Mouse (Mus musculus): ENCODE data around the gene Pifo.
A peak's percentile ranks its signal among the peaks of the same experiment; 100 is the strongest.
"Not testable (repeated sequence)": the region's sequence is repeated elsewhere in the genome, so short reads cannot be mapped to it uniquely, and the experiment has no call there.

Pifo gene

DNA sequence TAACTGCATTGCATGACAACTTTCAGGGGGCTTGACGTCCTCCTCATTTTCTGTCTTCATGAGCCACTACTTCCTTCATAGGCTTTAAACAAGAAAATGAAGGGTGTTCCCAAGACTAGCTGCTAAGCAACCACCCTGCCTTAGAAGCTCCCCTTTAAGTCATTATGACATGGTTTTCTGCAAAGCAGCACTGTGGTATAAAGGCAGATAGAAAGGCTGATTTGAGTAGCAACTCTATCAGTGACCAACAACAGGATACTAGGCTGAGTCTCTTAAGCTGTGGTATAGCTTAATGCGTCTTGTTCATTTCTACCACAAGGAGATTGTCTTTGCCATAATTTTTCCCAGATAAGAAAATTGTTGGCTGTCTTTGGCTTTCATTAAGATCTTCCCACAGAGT lies at the start of gene Pifo:
Pifo (minus strand) TSS at position 101 of the 400 bp plus-strand sequence.
- no peak for DNase-seq (ENCODE audit: extremely low read depth, insufficient read length, low spot score)

DNA sequence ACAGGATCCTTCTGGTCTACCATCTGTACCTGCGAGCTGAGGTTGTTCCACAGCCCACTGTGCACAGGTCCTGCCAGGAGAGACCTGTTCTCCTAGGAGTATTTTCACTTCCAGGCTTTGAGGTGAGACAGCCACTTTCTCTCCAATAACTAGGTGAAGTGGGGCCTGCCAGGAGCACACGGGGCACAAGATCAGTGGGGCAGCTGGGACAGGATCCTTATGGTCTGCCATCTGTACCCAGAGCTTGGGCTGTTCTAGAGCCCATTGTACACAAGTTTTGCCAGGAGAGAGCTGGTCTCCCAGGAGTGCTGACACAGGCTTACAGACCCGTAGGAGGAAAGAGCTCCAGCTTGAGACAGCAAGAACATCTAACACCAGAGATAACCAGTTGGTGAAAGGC lies 43.5 kb upstream of the Pifo start:
- no peak for DNase-seq (ENCODE audit: extremely low read depth, insufficient read length, low spot score)

DNA sequence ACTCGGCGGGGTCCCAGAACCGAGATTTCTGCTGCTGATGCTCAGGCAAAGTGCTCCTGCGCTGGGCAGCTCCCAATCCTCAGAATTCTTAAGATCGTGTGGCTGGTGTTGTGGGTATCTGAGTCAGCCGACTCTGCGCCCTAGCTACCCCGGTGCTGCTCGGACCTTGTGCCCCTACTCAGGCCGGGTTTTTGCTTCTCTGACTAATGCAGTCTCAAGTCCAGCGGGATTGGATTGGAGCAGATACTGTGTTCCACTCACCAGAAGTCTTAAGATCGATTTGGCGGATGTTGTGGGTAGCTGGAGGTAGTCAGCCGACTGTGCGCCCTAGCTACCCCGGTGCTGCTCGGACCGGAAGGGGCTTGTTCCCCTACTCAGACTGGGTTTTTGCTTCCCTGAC lies 37.5 kb upstream of the Pifo start:
- DNase-seq (ENCODE audit: extremely low read depth, insufficient read length, low spot score) = peak; percentile 4

DNA sequence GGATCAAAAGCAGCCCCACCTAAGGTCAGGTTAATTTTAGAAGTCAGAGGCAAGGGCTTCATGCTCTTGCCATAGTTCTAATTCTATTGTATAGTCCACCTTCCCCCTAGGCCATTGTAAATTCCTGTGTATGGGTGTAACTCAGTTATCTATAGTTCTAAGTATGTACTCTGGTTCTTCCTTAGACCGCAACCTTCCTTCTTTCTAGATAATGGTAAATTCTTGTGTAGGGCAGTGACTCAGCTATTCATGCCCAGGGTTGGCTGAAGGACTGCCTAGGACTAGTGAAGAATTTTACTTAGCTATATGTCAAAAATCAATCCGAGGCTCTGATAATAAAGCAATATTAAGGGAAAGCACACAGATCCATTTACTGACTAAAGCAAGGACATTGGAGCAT lies 25.9 kb upstream of the Pifo start:
- no peak for DNase-seq (ENCODE audit: extremely low read depth, insufficient read length, low spot score)

DNA sequence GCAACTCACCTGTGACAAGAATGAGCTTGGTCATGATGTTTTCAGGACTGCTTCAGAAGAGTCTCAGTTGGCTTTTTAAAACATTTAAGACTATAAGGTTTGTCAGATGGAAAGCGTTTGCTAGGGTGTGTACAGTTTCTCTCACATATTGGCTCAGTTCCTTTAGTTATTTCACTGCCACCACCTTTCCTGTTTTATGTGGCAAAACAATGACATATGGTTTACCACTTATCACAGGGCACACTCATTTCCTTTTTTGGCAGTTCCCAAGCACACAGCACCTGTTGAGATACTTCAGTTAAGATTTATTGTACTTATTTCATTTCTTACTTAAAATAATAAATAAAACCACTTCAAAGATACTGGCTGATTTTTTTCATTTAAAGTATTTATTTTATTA lies 18.3 kb upstream of the Pifo start, which contains the start of gene Chil5:
Chil5 (minus strand) TSS at position 34 of the 400 bp plus-strand sequence.
- no peak for DNase-seq (ENCODE audit: extremely low read depth, insufficient read length, low spot score)

DNA sequence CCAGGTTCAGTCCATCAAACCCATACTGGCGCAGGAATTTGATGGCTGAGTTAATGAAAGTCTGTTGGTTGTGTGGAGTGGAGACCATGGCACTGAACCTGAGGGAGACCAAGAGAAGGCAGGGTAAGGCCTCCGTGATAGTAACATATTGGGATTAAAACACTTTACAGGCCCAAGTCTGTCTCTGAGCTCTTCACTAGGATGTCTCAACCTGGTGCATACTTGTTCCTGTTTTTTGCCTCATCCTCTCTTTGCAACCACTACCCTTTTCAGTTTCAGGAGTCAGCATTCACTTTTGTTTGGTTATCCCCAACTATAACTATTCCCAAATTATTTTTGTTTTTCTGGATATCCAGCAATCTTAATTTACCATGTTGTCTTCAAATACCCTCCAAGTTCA lies 9.7 kb upstream of the Pifo start:
- DNase-seq (ENCODE audit: extremely low read depth, insufficient read length, low spot score) = no peak

DNA sequence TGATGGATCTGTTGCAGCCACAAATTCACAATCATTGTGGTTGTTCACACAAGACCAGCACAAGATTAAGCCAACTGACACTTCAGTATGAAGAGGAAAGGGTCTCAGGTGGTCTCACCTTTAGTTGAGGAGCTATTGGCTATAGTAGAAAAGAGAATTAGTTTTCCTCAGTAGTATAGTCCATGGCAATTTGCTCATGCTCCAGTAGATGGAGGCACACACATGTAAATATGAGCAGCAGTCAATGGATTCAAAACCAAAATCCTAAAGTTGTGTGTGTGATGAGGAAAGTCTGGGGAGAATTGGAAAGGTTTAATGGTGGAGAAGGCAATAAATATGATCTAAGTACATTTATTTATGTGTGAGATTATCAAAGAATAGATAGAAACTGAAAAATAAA lies 7.4 kb upstream of the Pifo start:
- DNase-seq (ENCODE audit: extremely low read depth, insufficient read length, low spot score) = no peak

DNA sequence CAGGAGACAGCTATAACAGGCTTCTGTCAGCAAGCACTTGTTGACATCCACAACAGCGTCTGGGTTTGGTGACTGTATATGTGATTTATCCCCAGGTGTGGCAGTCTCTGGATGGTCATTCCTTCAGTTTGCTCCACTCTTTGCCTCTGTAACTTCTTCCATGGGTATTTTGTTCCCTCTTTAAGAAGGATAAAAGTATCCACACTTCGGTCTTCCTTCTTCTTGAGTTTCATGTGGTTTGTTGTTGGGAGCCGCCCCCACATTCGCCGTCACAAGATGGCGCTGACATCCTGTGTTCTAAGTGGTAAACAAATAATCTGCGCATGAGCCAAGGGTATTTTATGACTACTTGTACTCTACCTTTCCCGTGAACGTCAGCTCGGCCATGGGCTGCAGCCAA lies 11.1 kb downstream of the Pifo start:
- not testable (repeated sequence) for DNase-seq (ENCODE audit: extremely low read depth, insufficient read length, low spot score)

DNA sequence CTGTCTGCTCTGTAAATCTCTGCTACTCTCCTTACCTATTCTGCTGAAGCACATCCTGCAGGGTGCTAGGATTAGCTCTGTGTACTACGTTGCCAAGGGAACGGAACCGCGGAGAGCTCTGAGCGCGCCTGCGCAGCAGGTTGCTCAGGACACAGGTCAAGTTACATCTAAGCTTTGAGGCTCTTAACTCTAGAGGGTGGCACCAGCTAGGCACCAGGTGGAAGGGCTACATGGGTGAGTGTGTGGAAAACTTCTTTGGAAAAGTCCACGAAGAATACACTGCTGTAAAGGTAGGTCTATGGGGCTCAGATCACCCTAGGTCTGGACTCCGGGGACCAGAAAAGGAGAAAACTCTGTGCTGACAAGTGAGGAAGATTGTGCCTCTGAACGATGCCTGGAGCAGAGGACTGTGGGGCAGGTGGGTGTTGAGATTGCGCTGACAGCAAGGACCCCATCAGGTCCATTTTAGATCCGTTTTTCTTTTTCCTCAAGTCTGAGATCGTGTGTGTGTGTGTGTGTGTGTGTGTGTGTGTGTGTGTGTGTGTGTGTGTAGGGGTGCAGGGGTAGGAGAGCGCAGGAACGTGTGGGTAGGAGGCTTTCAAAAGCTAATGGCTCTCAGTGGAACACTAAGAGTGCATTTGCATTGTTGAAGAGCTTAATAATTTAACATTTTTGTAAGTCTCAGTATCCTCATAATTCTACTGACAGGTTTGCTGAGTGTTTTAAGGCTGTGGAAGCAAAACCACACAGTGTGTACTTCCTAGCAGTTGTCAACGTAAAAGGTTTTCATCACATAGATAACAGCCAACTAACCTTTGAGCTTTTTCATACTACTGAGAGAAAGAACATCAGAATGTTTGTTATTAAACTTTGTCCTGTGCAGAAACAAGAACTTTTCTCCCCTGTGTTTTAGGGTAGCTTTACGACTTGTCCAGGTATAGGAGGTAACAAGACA lies 12.8 kb downstream of the Pifo start:
- DNase-seq (ENCODE audit: extremely low read depth, insufficient read length, low spot score) = no peak

DNA sequence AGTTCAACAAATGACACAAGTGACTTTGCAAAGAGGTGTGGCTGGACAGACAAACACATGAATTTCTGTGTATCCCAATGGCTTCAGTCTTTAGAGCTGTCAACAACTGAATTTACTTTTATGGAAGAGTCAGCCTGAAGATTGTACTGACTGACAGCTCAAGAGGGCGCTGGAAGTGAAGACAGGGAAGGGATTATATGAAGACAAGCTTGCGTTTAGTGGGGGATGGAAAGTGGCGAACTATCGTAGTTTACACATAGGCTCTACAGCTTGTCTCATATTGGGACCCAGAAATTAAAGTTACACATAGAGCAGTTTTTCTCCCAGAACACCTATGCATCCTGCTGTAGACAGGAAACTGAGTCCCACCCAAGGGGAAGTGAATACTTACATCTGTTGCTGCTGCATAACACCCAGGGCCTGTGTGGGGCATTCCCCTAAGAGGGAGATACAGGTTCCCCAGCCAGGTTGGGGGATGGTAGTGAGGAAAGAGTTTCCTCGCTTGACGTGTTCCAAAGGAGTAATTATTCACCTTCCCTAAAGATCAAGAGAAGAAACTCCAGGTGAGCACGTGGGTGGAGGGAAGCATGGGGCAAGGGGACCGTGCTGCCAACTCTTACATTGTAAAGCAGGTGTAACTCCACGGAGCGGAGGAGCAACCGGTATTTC lies 13.6 kb downstream of the Pifo start:
- no peak for DNase-seq (ENCODE audit: extremely low read depth, insufficient read length, low spot score)

DNA sequence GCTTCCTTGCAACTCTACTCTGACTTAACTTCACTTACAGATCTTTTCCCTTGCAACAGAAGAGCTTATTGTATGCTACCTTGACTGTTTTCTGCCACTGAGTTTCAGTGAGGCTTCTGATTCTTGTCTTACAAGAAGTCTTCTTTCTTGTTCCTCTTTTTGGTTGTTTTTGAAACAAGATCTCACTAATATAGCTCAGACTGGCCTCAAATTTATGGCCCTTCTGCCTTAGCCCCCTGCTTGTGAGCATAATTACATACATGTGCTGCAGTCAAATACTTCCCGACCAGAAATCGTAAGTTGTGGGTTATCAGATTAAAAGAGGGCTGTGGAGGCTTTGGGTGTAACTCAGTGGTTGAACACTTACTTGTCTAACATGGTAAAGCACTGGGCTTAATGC lies 19.7 kb downstream of the Pifo start:
- no peak for DNase-seq (ENCODE audit: extremely low read depth, insufficient read length, low spot score)

DNA sequence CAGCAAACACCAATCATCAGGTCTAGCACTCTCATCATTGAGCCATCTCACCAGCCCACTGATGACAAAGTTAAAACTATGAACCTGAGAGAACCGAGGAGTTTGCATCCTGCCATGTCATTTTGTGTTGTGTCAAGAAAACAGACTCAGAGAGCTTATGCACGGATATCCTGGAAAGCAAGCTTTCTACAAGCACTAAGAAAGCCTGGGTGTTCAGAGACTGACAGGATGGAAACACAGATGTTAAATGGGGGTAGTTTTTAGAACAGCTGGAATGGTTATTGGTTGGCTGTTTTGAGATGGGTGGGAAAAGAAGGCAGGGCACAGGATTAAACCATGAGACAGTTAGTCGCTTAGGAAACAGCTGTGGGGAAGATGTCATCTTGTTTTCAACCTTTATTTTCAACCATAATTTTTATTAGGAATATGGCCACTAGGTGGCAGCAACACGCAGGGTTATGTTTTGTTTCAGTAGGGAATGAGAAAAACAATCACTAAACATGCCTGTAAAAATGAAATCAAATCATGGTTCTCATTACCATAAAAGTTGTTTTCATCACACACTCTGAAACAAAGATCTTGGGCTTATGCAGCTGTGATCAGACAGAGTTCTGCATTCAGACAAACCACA lies 22.7 kb downstream of the Pifo start:
- DNase-seq (ENCODE audit: extremely low read depth, insufficient read length, low spot score) = no peak

DNA sequence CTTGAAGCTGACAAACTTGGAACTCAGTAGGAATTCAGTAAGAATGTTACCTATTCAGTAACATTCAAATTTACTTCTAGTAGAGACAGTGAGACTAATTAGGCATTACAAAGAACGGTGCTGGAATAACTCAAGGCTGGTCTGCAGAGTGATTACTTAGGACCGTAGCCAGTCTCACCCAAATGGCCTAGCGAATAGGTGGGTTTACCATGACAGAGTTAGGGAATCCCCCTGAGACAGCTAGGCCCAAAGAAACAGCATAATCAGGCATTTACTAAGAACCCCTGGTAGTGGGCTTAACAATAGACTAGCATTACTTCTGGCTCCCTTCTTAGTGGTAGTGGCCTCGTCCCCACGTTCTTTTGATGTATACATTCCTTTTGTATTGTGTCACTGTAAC lies 24.8 kb downstream of the Pifo start:
- DNase-seq (ENCODE audit: extremely low read depth, insufficient read length, low spot score) = not testable (repeated sequence)

DNA sequence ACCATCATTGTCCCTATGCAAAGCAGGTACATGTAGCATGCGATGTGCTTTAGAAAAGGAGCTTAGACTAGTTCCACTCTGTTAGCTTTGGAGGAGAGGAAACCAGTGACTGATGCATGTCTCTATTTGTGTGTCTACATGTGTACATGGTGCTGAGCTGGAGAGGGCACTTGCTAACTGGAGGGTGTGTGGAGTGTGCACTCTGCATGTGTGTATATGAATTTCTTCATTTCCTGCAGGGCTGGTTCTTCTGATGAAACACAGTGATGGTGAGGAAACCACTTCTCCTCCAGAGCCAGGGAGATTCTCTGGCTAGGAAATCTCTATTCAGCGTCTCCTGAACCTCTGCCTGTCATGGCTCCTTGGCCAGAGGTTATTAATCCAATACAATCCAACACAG lies 40.3 kb downstream of the Pifo start:
- DNase-seq (ENCODE audit: extremely low read depth, insufficient read length, low spot score) = no peak

DNA sequence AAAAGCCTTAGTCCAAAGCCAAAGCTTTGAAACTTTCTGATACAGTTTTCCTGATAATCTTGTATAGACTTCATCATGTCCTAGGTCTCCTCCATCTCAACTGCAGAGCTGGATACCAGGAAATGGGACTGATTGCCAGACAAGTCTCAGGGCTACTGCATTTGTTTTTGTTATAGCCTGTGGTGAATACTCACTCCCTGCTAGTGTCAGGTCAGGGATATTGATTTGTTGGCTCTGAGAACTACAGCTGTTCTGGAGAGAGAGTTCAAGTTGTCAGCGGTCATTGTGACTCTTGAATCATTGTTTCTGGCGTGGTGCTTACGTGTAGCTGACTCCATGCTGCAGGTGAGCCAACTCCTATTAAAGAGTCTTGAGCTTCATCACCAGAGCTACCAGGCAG lies 41.0 kb downstream of the Pifo start, which contains the start of gene Ovgp1:
Ovgp1 (plus strand) TSS at position 301 of the 400 bp plus-strand sequence.
- DNase-seq (ENCODE audit: extremely low read depth, insufficient read length, low spot score) = no peak

DNA sequence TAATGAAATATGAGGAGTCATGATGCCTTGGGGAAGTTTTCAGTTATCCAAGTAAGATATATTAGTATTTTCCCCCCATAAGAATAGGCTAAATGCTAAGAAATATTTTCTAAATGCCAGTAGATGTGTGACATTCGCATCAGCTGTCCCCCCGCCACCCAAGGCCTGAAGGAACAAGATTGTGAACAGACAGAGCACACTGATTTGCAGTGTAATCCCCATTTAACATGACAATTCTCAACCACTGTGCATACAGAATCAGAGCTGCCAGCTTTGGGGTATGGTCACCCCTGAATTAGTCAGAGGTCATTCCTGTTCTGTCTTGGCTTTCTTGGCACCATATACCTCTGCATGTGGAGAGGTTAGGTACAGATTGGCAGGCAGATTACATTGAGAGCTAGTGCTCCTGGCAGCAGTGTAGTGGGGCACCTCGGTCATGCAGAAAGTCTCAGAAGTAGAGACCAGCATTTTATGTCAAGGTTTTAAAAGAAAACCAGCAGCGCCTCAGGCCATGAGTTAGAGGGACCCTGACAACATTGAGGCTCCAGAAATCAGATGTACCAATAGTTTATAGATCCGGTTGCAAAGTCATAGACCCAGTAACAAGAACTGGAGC lies 42.5 kb downstream of the Pifo start:
- no peak for DNase-seq (ENCODE audit: extremely low read depth, insufficient read length, low spot score)

DNA sequence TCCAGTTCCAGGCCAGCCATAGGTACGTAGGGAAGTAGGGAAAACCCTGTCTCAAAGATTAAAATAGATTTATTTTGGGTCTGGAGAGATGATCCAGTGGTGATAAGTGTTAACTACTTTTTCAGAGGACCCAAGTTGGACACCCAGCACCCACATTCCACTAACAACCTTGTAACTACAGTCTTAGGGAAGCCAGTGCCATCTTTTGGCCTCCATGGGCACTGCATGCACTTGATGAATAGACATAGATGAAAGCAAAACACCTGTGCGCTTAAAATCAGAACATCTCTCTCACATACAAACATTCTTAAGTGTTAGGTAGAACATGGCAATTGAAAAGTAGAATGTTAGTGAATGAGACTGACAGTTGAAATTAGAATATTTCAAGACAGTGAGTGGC lies 53.7 kb downstream of the Pifo start:
- peak; percentile 4 for DNase-seq (ENCODE audit: extremely low read depth, insufficient read length, low spot score)

DNA sequence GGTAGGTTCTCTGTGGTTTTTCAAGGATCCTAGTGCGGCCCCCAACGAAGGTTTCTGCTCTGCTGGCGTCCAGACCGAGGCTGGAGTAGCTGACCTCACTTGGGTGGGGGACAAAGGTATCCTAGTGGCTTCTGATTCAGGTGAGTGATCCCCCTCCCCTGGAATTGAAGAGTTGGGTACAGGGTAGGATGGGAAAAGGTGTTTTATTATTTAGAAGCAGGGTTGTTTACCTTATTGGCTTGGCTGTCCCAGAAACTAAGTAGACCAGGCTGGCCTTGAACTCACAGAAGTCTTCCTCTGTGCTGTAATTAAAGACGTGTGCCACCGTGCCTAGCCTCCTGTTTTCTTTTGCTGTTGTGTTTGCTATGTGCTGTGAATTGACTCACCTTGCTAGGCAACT lies 54.4 kb downstream of the Pifo start, which contains the start of gene Atp5f1:
Atp5f1 (minus strand) TSS at position 101 of the 400 bp plus-strand sequence.
- no peak for DNase-seq (ENCODE audit: extremely low read depth, insufficient read length, low spot score)

DNA sequence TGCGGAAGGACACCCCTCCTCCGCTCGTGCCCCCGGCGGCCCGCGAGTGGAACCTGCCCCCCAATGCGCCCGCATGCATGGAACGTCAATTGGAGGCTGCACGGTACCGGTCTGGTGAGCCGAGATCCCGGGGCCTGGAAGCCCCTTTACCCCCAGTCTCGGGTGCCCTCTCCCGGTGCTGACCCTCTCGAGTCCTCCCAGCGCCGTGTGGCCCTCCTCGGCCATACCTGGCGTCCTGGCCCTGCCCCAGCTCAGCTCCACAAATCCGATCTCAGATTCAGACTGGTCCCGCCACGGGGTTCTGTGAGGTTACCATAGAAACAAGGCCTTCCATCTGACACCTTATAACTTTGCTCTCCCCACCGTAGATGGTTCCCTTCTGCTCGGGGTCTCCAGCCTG lies 54.9 kb downstream of the Pifo start:
- no peak for DNase-seq (ENCODE audit: extremely low read depth, insufficient read length, low spot score)

DNA sequence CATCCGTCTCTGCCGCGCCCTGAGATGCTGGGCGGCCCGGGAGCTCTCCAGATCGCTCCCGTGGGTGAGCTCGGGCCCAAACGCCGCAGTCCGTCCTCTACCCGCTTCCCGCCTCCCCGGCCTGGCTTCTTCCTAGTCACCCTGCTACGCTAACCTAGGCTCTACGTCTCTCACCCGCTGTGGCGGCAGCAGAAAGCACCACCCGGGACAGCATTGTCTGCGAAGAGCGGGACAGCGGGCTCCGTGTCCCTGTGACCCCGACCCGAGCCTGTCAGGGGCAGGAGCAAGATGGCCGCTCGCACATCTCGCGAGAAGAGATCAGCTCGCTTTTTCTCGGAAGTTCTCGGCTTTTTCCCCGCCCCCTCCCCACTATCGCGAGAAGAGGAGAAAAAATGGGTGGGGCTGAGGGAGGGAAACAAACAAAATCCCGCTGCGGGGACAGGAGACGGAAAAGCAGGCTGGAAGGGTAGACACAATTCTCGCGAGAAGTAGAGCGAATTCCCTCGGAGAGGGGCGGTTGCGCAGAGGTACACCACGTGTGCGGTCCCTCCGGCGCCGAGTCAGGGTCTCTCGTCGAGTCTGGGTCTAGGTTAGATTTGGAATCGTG lies 55.4 kb downstream of the Pifo start, which contains the start of gene Wdr77:
Wdr77 (plus strand) TSS at position 396 of the 607 bp plus-strand sequence.
- DNase-seq (ENCODE audit: extremely low read depth, insufficient read length, low spot score) = peak; percentile 94
